Mouse (Mus musculus) right cerebral cortex, postnatal 14 days (tissue): Measurements from ENCODE around the gene Wfdc5.
"Not testable (repeated sequence)": the region's sequence is repeated elsewhere in the genome, so short reads cannot be mapped to it uniquely, and the experiment has no call there.

Experiments used
- DNase-seq: peaks from one replicate; pipeline ENCODE4 v3.0.0; 2022

The Wfdc5 gene

GRCm38 (mm10) chr2:164182692-164183255 lies at the start of gene Wfdc5:
Gene Wfdc5, minus strand, starts transcription at chr2:164182742.
- DNase-seq, result no peak

DNA sequence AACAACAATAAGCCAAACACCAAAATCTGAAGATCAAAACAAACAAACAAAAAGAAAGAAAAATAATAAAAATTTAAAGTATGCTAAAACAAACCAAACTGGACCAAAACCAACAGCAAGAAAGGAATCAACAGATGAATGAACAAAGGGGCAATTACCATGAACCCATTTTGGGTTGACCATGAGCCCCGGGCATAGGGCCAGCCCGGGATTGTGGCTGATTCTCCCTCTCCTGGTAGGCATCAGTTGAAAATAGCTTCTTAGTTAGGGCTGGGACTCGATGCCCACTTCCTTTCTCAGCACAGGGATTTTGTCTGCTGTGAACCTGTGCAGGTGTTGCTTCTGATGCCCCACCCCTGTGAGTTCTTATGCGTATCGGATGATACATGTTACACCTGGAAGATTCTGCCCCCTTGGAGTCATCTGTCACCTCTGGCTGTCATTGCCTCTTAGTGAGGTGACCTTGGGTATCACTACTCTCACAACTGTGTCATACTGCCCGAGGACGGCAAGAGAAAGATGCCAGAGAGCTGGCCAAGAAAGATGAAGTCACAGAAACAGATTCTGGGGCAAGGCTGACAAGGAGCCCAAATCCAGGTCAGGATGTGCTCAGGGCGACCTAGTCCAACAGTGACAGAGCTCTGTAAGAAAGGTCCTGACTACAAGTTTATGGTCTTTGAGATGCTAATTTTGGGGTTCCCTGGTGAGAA lies 46.0 kb upstream of the Wfdc5 start:
- no peak for DNase-seq

DNA sequence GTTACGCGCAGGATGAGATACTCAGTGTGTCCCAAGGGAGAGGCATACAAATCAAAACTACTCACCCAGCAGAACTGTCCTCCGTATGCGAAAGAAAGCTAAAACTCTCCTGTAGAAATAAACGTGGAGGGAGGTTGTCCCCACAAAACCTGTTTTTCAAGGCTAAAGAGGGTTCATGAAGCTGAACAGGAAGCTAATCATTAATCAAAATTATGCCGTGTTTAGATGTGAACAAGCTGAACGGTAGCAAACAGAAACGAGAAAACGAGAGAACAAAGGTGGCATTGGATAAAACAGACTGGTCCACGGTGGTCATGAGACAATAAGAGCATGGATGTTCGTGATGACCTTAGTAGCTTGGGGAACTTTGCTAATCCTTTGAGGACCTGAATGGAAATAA lies 39.0 kb upstream of the Wfdc5 start, which contains the start of gene Wfdc15b:
TSS of gene Wfdc15b (minus strand) at position 139 of the 400 bp plus-strand sequence.
- no peak for DNase-seq

- DNase-seq, result no peak
Measured at GRCm38 (mm10) chr2:164219295-164219694, 36.8 kb upstream of the Wfdc5 start.

DNA sequence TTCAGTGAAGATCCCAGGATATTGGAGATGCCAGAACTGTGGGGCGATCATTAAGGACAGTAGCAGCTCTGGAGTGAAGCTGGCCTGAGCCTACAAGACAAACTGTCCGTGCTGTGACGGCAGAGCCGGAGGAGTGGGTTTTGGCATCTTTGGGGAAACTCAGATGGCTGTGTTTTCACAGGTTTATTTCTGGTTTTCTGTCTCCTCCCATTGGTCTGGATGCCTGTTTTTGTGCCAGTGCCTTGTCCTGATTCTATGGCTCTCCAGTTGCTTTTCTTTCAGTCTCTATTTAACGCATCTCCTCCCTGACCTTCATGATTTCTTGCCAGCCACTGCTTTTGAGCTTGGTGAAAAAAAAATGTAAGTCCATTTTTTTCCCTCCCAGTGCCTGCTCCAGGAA lies 30.2 kb upstream of the Wfdc5 start:
- no peak for DNase-seq

DNA sequence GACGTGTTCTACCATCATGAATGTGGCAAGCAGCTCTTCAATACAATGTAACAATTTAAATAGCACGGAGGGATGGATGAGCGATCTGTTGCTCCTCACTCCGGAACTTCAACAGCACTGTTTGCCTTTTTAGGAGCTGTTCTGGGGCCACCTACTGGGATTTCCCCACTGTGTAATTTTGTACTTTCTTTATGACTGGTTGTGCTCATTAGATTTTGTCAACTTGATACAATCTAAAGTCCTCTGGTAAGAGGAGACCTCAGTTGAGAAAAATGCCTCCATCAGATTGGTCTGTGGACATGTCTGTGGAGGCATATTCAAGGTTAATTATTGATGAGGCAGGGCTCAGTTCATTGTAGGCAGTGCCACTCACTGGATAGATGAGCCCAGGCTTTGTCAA lies 28.4 kb upstream of the Wfdc5 start:
- DNase-seq, result no peak

DNA sequence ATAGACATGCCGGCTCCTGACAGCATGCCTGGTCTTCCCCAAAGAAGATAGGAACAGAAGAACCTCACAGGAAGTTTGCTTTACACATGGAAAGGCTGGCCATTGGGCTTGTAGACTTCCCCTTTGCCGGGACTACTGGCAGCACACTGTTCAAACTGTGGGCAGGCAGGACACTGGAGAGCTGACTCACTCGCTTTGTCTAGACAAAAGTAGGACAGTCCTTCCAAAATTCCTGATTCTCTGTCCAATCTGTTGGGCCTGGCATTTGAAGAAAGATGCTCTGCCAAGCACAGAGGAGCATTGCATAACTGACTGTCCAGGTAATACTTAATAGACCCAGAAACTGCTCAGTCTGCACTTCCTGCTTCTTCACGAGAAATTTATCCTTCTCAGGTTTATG lies 24.1 kb upstream of the Wfdc5 start:
- DNase-seq, result no peak

DNA sequence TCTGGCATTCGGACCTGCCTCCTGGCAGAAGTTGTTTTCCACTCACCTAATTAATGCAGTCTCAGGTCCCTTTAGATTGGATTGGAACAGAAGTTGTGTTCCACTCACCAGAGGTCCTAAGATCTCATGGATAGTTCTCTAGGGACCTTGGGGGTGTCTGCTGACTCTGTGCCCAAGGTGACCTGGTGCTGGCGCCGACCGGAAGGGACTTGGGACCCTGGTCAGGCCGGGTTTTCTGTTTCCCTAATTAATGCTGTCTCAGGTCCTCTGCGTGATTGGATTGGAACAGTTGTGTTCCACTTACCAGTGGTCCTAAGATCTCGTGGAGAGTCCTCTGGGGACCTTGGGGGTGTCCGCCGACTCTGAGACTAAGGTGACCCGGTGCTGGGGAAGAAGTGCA lies 23.5 kb upstream of the Wfdc5 start:
- not testable (repeated sequence) for DNase-seq

GRCm38 (mm10) chr2:164199626-164200327 lies 17.2 kb upstream of the Wfdc5 start, which contains the start of gene Wfdc15a:
Gene Wfdc15a, minus strand, starts transcription at chr2:164200130.
- no peak for DNase-seq

GRCm38 (mm10) chr2:164196700-164196990 lies 14.1 kb upstream of the Wfdc5 start:
- DNase-seq, result no peak

DNA sequence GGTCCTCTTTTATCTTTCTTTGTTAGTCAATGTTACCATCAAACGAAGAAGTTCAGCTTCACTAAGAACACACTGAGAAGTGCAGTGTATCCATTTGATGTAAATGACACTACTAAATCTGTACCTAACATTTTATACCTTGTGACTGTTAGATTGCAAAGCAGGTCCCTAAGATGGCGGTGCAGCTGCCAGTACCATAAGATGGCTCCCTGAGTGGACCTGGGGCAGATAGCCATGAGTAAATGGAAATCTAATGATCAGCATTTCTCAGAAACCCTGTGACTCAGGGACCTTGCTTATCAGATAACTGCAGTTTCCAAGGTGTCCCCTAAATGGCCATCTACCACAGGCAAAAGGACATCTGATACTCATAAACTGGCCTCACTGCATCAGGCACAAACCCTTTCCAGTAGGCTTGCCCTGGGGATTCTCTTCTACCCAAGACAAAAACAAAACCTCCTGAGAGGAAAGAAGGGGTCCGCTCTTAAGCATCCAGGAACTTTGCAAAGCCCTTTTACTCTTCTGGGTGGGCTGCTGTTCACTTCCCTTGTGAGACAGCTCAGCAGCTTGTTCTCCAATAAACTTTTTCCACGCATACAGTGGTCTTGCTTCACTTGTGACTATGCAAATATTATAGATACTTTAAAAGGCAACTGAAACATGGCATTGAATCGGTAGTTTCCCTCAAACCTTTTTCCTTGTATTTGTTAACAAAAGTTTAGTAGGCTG lies 13.6 kb upstream of the Wfdc5 start:
- no peak for DNase-seq

- DNase-seq, result no peak
Measured at GRCm38 (mm10) chr2:164194959-164195630, 12.6 kb upstream of the Wfdc5 start.

DNA sequence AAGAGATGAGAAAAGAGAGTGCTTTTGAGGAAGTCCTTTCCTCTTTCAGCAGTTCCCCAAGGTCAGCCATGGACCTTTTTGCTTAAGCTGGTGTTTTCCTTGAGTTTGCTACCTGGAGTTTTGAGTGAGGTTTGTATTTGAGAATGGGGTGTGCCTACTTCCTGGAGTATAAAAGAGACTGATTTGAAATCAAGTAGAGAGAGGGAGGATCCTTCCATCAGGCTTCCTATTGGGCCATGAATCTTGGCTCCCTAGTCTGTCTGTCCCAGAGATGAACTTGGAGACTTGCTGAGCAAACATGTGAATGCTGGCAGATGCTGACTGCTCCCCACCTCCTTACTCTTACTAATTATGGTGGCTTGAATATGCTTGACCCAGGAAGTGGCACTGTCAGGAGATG lies 9.7 kb upstream of the Wfdc5 start:
- no peak for DNase-seq

GRCm38 (mm10) chr2:164190576-164190975 lies 8.0 kb upstream of the Wfdc5 start, which contains the start of gene Wfdc12:
Gene Wfdc12, minus strand, starts transcription at chr2:164190608.
- no peak for DNase-seq

DNA sequence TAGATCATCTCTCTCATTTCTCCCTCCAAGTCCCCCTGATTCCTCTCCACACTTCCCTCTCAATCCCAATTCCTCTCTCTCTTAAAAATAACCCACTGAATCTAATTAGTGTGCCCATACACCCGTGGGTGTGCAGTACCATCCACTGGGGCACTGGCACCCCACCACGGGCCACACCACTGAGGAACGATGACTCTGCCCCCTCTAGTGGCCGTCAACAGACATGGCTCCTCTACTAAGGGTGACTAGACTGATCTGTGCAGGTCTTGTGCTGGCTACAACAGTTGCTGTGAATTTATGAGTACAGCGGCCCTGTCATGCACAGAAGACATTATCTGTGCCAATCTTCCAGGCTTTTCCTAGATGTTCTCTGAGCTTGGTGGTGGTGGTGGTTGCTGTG lies 6.2 kb upstream of the Wfdc5 start:
- no peak for DNase-seq

- no peak for DNase-seq
Measured at GRCm38 (mm10) chr2:164184145-164184719, 1.7 kb upstream of the Wfdc5 start.

DNA sequence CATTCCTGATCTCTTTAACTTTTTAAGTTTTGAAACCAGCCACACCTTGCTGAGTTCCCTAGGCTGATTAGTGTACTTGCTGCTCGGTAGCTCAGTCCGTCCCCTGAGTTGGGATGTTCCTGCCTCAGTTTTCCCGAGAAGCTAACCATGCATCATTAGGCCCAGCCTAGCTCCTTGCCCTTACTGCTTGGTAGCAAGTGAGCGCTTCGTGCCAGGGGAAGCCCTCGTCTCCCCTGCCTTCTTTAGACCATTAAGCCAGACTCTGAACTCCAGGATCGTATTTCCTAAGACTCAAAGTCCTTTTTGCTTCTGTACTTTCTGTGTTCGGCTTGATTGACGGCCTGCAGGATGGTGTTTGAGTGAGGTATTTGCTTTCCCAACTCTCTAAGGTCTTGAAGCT lies 798 bp upstream of the Wfdc5 start:
- DNase-seq, result no peak

DNA sequence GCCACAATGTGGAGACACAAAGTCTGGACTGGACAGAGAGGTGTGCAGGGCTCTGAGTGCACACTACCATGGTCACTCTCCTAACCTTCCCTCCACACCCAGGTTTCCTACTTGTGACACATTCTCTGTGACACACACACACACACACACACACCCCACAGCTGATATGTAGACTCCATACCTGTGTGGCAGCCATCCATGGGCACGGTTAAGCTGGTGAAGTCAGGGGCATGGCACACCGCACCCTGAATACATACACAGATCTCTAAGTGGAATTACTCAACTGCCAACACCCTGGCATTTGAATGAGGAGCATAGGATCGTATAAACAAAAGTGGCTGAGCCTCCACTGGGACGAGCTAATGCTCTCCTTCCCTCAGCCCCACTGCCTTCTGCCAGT lies 1.8 kb downstream of the Wfdc5 start:
- DNase-seq, result no peak

DNA sequence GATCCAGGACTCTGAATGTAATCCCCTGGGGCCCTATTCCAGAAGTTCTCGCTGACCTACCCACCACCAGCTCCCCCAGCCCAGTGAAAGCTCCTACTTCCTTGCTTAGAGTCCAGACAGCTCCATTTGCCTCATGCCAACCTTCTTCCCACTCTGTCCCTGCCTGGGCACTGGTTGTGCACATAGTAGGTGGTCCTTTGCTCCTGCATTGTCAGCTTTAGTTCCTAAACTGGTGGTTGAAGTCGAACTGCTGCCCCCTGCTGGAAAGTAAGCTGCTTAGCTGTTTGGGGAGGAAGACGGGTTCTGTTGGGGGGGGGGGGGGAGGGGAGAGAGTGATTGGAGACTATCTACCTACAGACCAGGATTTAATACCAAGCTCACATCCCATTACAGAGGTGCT lies 2.4 kb downstream of the Wfdc5 start:
- DNase-seq, result peak; percentile 38

DNA sequence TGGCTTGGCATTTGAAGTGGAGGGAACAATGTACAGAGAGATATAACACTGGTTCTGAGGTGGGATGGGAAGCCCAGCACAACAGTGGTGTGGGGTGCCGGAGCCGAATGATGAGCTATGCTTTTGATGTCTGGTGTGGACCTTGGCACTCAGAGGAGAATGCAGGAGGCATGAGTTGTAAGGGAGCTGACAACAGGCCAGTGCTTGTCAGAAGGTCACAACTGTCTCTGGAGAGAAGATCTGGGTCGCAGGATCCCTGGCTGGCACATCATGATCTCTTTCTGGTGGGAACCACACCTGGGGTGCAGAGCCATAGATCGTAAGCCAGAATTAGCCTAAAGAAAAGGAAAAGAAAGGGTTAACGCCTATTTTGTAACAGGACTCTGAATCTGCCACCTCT lies 4.7 kb downstream of the Wfdc5 start:
- no peak for DNase-seq

GRCm38 (mm10) chr2:164175850-164176249 lies 6.7 kb downstream of the Wfdc5 start:
- no peak for DNase-seq

DNA sequence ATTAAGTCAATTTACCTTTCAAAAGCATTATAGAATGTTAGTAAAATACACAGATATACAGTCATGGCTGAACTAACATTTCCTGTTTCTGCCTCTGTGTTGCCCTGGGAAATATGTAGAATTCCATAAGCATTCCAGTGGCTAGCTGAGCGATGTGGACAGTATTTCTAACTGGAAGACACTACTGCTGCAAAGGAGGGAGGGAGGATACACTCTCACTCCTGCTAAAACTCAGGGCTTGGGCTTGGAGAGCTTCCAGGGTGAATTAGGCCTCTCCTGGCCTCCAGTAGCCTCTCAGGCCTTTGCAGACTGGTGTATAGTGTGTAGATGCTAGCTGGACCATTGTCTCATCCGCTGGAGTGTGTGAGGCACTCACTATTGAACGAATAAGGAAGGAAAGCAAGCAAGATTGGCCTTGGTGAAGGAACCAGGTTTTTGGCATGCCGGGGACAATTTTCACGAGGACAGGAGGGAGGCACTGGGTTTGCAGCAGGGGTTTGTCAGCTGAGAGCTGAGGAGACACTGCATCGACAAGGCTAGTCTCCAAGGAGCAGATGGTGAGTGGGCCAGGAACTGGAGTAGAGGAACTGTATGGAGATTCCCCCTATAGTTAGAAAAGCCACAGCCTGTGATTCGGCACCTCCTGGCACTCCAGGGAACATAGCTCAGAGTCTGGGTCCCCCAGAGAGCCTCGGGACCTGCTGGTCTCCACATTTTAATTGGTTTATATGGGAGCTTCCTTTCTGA lies 7.7 kb downstream of the Wfdc5 start:
- peak; percentile 60 for DNase-seq
